Mouse (Mus musculus) lung, embryonic 14.5 days (tissue): ENCODE results near the gene Gm20388. TPM values are rescaled to one million over a fixed set of nuclear protein-coding genes. Genes with fewer than 3 reads are reported as not detected.

Experiments
- ATAC-seq: fragments of 200-750 bp; cut with Nextera tagmentation; 2 replicates; pipeline ENCODE4 v1.8.0; 2017; ENCODE audit warnings: mild to moderate bottlenecking, moderate TSS enrichment, moderate library complexity; ENCODE audit not compliant: insufficient read depth
- DNase-seq: peaks from one replicate; pipeline ENCODE4 v3.0.0-alpha.2; 2015
- H3K27ac ChIP-seq: fragments of 300-500 bp; sonication (generic); 2 replicates; pipeline ENCODE4 v1.5.1; 2014; ENCODE audit warnings: low read depth, mild to moderate bottlenecking, moderate library complexity
- H3K27me3 ChIP-seq: fragments of 300-500 bp; sonication (generic); 2 replicates; pipeline ENCODE4 v1.6.1; 2014; ENCODE audit warnings: low read length, control low read depth; ENCODE audit not compliant: insufficient read depth
- H3K36me3 ChIP-seq: fragments of 300-500 bp; sonication (generic); 2 replicates; pipeline ENCODE4 v1.6.1; 2014; ENCODE audit warnings: control low read depth; ENCODE audit not compliant: insufficient read depth
- H3K4me1 ChIP-seq: fragments of 300-500 bp; sonication (generic); 2 replicates; pipeline ENCODE4 v1.6.1; 2014; ENCODE audit warnings: antibody characterized with exemption, control low read depth; ENCODE audit not compliant: insufficient read depth
- H3K4me2 ChIP-seq: fragments of 300-500 bp; sonication (generic); 2 replicates; pipeline ENCODE4 v1.6.1; 2014; ENCODE audit warnings: mild to moderate bottlenecking
- H3K4me3 ChIP-seq: fragments of 300-500 bp; sonication (generic); 2 replicates; pipeline ENCODE4 v1.5.1; 2014; ENCODE audit warnings: low read depth, low read length
- H3K9ac ChIP-seq: fragments of 300-500 bp; sonication (generic); 2 replicates; pipeline ENCODE4 v1.6.1; 2014
- H3K9me3 ChIP-seq: fragments of 300-500 bp; sonication (generic); 2 replicates; pipeline ENCODE4 v1.6.1; 2016; ENCODE audit warnings: low read depth, low read length, control low read depth
- CTCF ChIP-seq: IDR thresholded peaks from 2 replicates; pipeline ENCODE4 v1.5.1; 2016; ENCODE audit warnings: antibody characterized with exemption, low read depth
- WGBS: fragments of 180-500 bp; shearing (Covaris S2); extraction: QIAGEN DNeasy Blood & Tissue Kit; methylation state at CpG from one replicate; pipeline ENCODE4 v1.1.7; 2014; 5-methylcytosine and 5-hydroxymethylcytosine counted together
- polyA plus RNA-seq: library from polyadenylated mRNA; unstranded; fragments of >200 nt; fragmentation: Nextera tagmentation; extraction: Ambion mirVana; gene quantifications from 2 replicates; pipeline ENCODE4 v1.2.1, GENCODE M21; 2014

Gene Gm20388
- polyA plus RNA-seq, 1 experiment from 2014 or later, result not detected

GRCm38 (mm10) chr8:122280156-122280555 is 2369.5 kb downstream of the Gm20388 start:
- Histone ChIP-seq H3K27me3 (no peaks in the 10 kb centered on the region), H3K9me3 (no peaks in the 10 kb centered on the region), H3K9ac (no peak overlapping the region), H3K4me3 (no peak overlapping the region), H3K27ac (no peak overlapping the region), H3K4me1 (peaks cover 19% of the 10 kb centered on the region), H3K4me2 (no peak overlapping the region; the same call in 1 of the 2 replicates), H3K36me3 (no peaks in the 10 kb centered on the region)
- 48% methylated on average over 4 of the region's 4 CpGs for WGBS
- ATAC-seq, result no peak
- peak; percentile 17 for DNase-seq
- peak; percentile 51 for TF ChIP-seq CTCF

GRCm38 (mm10) chr8:122280588-122281316 is 2370.1 kb downstream of the Gm20388 start:
- DNase-seq (peak; percentile 75), ATAC-seq (peak; percentile 50)
- no peaks in the 10 kb centered on the region for H3K27me3 ChIP-seq
- H3K27ac ChIP-seq, result peak overlapping the region; percentile 80
- no peaks in the 10 kb centered on the region for H3K9me3 ChIP-seq
- peak overlapping the region; percentile 97 for H3K4me2 ChIP-seq
- peak overlapping the region; percentile 75 for H3K4me3 ChIP-seq
- peak overlapping the region; percentile 42 for H3K9ac ChIP-seq
- no peaks in the 10 kb centered on the region for H3K36me3 ChIP-seq
- no peak for TF ChIP-seq CTCF
- WGBS, result 6% methylated on average over 20 of the region's 20 CpGs
- peaks cover 21% of the 10 kb centered on the region for H3K4me1 ChIP-seq

- Histone ChIP-seq H3K9me3 (no peaks in the 10 kb centered on the region), H3K4me3 (peak overlapping the region; percentile 75), H3K27ac (peak overlapping the region; percentile 80), H3K9ac (peak overlapping the region; percentile 42), H3K4me2 (peak overlapping the region; percentile 97), H3K4me1 (peaks cover 21% of the 10 kb centered on the region), H3K27me3 (no peaks in the 10 kb centered on the region), H3K36me3 (no peaks in the 10 kb centered on the region)
- WGBS, result under 1% methylated on average over 43 of the region's 47 CpGs
- TF ChIP-seq CTCF, result no peak
- DNase-seq, result peak; percentile 99
- peak; percentile 88 for ATAC-seq
Measured at GRCm38 (mm10) chr8:122281317-122282034, 2370.8 kb downstream of the Gm20388 start.

GRCm38 (mm10) chr8:122282035-122282358 is 2371.4 kb downstream of the Gm20388 start, which contains the start of gene Zfpm1:
TSS of gene Zfpm1 (plus strand) at chr8:122282141.
- WGBS, result under 1% methylated on average over 47 of the region's 60 CpGs
- peaks cover 21% of the 10 kb centered on the region for H3K4me1 ChIP-seq

GRCm38 (mm10) chr8:122282501-122283355 is 2372.1 kb downstream of the Gm20388 start:
- Histone ChIP-seq H3K4me1 (peaks cover 21% of the 10 kb centered on the region), H3K9ac (peak overlapping the region; percentile 80), H3K4me2 (peak overlapping the region; percentile 97), H3K27me3 (no peaks in the 10 kb centered on the region), H3K9me3 (no peaks in the 10 kb centered on the region), H3K4me3 (peak overlapping the region; percentile 75), H3K36me3 (no peaks in the 10 kb centered on the region), H3K27ac (peak overlapping the region; percentile 58)
- ATAC-seq, result no peak
- TF ChIP-seq CTCF, result no peak
- peak; percentile 33 for DNase-seq
- WGBS, result under 1% methylated on average over 67 of the region's 70 CpGs

More at GRCm38 (mm10) chr8:122282035-122282358, 2371.4 kb downstream of the Gm20388 start, which contains the start of gene Zfpm1:
- no peaks in the 10 kb centered on the region for H3K9me3 ChIP-seq
- DNase-seq (no peak), ATAC-seq (no peak)
- H3K9ac ChIP-seq, result peak within 1 kb of the TSS; percentile 80
- TF ChIP-seq CTCF, result no peak
- H3K27me3 ChIP-seq, result no peaks in the 10 kb centered on the region
- no peaks in the 10 kb centered on the region for H3K36me3 ChIP-seq
- H3K4me2 ChIP-seq, result peak within 1 kb of the TSS; percentile 97
- H3K27ac ChIP-seq, result peak within 1 kb of the TSS; percentile 80
- peak within 1 kb of the TSS; percentile 75 for H3K4me3 ChIP-seq

- H3K36me3 ChIP-seq, result no peaks in the 10 kb centered on the region; the same call in 1 of the 2 replicates
- peak; percentile 75 for DNase-seq
- WGBS, result under 1% methylated on average over 36 of the region's 37 CpGs
- peaks cover 25% of the 10 kb centered on the region for H3K4me1 ChIP-seq
- no peak for ATAC-seq
- no peak; the same call in 1 of the 2 replicates for TF ChIP-seq CTCF
- peak overlapping the region; percentile 80 for H3K9ac ChIP-seq
- peak overlapping the region; percentile 75 for H3K4me3 ChIP-seq
- H3K9me3 ChIP-seq, result no peaks in the 10 kb centered on the region
- H3K27ac ChIP-seq, result peak overlapping the region; percentile 80
- peak overlapping the region; percentile 97 for H3K4me2 ChIP-seq
- no peaks in the 10 kb centered on the region for H3K27me3 ChIP-seq
Measured at GRCm38 (mm10) chr8:122283356-122284202, 2372.9 kb downstream of the Gm20388 start.
